Mouse (Mus musculus) right cerebral cortex, adult 2 months (tissue): ENCODE measurements at regions not wholly inside any gene's neighbourhood (a gene's known extent, or its start where the extent isn't known, plus 50 kb on each side); places are given as distances from the start of the nearest gene placed in this dataset.

Experiments
- DNase-seq, 2 experiments: peaks; one replicate each; pipeline ENCODE4 v3.0.0; 2021 to 2022; ENCODE audit warnings: low spot score in 2 of 2

- no peak for DNase-seq
These were observed 167.3 kb upstream of the Slc35b3 start for GRCm38 (mm10) chr13:39127942-39128341.

- DNase-seq, result no peak
These were observed 131.4 kb upstream of the Slc35b3 start for GRCm38 (mm10) chr13:39092058-39092457.

GRCm38 (mm10) chr13:39084544-39084943 lies 123.9 kb upstream of the Slc35b3 start:
- no peak for DNase-seq

- no peak for DNase-seq
These were observed 113.5 kb upstream of the Slc35b3 start for GRCm38 (mm10) chr13:39074211-39074610.

DNA sequence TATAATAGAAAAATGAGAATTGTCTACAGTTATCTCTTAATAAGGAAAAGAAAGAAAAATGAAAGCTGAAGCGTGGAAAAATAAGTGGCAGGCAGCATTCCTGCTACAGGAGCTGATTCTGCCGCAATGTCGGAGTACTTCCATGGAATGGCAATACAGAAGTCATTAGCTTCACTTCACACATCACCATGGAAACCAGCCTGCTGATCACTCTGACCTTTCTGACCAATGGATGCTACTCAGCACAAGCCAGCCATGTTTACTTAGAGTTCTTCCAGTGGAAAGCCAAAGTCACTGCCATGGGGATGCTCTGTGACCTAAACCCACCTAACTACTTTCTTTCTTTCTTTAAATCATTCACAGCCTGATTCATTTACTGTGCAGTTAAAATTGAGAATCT lies 71.6 kb upstream of the Slc35b3 start:
- DNase-seq, result no peak

GRCm38 (mm10) chr13:39020168-39020567 lies 59.5 kb upstream of the Slc35b3 start:
- no peak for DNase-seq

GRCm38 (mm10) chr13:39011696-39012095 lies 51.0 kb upstream of the Slc35b3 start:
- peak; percentile 78 to 85 for DNase-seq
